Mouse (Mus musculus): ENCODE data around the gene Zfp619. TPM values are rescaled to one million over a fixed set of nuclear protein-coding genes. Genes with fewer than 3 reads are reported as not detected.

Zfp619 gene
- polyA plus RNA-seq (2014; fragmentation: Nextera tagmentation; extraction: Ambion mirVana): 3.4 and 4.7 TPM in 2 replicates

DNA sequence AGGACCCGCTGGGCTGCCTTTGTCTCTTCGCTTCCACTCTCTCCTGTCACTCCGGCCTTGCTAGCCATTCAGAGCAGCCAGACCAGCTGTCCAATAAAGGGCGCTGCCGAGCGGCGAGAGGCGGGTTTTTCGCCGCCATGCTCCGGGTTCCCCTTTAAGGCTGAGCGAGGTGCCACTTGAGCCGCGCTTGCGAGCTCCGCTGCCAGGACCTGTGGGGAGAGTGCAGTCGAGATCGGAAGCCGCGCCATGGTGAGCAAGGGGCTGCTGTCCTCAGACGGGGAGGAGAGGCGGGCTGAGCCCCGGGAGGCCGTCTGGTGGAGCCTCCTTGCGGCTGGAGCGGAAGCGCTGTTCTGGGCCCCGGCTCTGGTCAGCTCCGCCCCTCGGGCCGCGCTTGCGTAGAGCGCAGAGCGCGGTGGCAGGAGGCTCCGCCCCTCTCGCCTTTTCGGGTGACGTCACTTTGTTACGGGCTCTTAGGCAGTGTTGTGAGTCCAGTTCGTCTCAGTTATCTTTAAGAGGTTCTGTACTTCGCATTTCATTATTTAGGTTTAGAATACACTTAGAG lies at the start of gene Zfp619:
Gene Zfp619 (plus strand): TSS at position 151 of the 562 bp plus-strand sequence.
- peak; percentile 99 for ATAC-seq (ENCODE audit: low FRiP score)
- H3K9me3 ChIP-seq (ENCODE audit: control insufficient read depth, low read length): 0 out of 2 replicates have a peak, but pooled peaks cover 10% of the 10 kb centered on the region
- H3K4me3 ChIP-seq (replicated peaks; ENCODE audit: low read length): peak within 1 kb of the TSS; percentile 43
- peak within 1 kb of the TSS; percentile 68 for H3K9ac ChIP-seq
- H3K36me3 ChIP-seq (replicated peaks; ENCODE audit: control insufficient read depth, insufficient read depth): no peaks in the 10 kb centered on the region
- peak; percentile 99 for DNase-seq (ENCODE audit: low spot score)
- no peaks in the 10 kb centered on the region for H3K27me3 ChIP-seq (ENCODE audit: control insufficient read depth, insufficient read depth, low read length)
- peak within 1 kb of the TSS; percentile 60 for H3K4me2 ChIP-seq (replicated peaks)
- under 1% methylated on average over 43 of the region's 43 CpGs for WGBS
- 0 out of 2 replicates have a peak, but pooled peaks cover 3% of the 10 kb centered on the region for H3K4me1 ChIP-seq (replicated peaks; ENCODE audit: control insufficient read depth, insufficient read depth, low read length)
- peak within 1 kb of the TSS; percentile 94 for H3K27ac ChIP-seq

DNA sequence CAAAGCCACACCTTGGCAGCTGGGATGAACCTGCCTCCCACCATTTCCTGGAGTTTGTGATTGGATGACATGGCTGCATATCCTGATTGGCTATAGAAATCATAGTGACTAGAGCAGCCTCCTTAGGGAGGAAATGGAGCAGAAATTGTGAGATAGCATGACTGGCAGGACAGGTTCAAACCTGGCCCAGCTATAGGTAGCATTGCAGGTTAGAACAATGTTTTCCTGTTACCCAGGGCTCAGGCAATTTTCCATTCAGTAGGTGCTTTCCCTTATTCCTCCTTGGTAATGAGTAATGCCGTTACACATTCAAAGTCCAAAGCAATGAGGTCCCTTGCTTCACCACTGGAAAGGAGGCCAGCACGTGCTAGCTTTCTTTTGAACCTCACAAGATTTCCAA lies 38.6 kb upstream of the Zfp619 start:
- Histone ChIP-seq H3K36me3 (replicated peaks; ENCODE audit: control insufficient read depth, insufficient read depth) (peaks cover 51% of the 10 kb centered on the region), H3K27me3 (ENCODE audit: control insufficient read depth, insufficient read depth, low read length) (no peaks in the 10 kb centered on the region), H3K4me3 (replicated peaks; ENCODE audit: low read length) (no peak overlapping the region), H3K4me1 (replicated peaks; ENCODE audit: control insufficient read depth, insufficient read depth, low read length) (no peaks in the 10 kb centered on the region), H3K9me3 (ENCODE audit: control insufficient read depth, low read length) (peaks cover 16% of the 10 kb centered on the region), H3K27ac (no peak overlapping the region), H3K9ac (no peak overlapping the region), H3K4me2 (replicated peaks) (no peak overlapping the region)
- ATAC-seq (ENCODE audit: low FRiP score) (no peak), DNase-seq (ENCODE audit: low spot score) (no peak)
- 88% methylated on average over 2 of the region's 2 CpGs for WGBS

DNA sequence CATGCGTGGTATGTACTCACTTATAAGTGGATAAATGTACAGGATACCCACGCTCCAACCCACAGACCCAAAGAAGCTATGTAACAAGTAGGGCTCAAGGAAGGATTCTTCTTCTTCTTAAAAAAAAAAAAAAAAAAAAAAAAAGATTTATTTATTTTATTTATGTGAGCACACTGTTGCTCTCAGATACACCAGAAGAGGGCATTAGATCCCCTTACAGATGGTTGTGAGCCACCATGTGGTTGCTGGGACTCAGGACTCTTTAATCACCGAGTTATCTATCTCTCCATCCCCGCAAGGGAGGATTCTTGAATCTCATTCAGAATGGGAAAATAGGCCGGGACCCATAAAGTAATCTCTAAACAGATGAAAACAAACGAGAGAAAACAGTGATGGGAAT lies 33.2 kb upstream of the Zfp619 start:
- 56% methylated on average over 6 of the region's 6 CpGs for WGBS
- Histone ChIP-seq H3K9me3 (ENCODE audit: control insufficient read depth, low read length) (no peaks in the 10 kb centered on the region), H3K27me3 (ENCODE audit: control insufficient read depth, insufficient read depth, low read length) (no peaks in the 10 kb centered on the region), H3K4me1 (replicated peaks; ENCODE audit: control insufficient read depth, insufficient read depth, low read length) (no peaks in the 10 kb centered on the region), H3K4me3 (replicated peaks; ENCODE audit: low read length) (no peak overlapping the region), H3K9ac (no peak overlapping the region), H3K27ac (no peak overlapping the region), H3K4me2 (replicated peaks) (no peak overlapping the region), H3K36me3 (replicated peaks; ENCODE audit: control insufficient read depth, insufficient read depth) (0 out of 2 replicates have a peak, but pooled peaks cover 5% of the 10 kb centered on the region)
- ATAC-seq (ENCODE audit: low FRiP score) (no peak), DNase-seq (ENCODE audit: low spot score) (no peak)

DNA sequence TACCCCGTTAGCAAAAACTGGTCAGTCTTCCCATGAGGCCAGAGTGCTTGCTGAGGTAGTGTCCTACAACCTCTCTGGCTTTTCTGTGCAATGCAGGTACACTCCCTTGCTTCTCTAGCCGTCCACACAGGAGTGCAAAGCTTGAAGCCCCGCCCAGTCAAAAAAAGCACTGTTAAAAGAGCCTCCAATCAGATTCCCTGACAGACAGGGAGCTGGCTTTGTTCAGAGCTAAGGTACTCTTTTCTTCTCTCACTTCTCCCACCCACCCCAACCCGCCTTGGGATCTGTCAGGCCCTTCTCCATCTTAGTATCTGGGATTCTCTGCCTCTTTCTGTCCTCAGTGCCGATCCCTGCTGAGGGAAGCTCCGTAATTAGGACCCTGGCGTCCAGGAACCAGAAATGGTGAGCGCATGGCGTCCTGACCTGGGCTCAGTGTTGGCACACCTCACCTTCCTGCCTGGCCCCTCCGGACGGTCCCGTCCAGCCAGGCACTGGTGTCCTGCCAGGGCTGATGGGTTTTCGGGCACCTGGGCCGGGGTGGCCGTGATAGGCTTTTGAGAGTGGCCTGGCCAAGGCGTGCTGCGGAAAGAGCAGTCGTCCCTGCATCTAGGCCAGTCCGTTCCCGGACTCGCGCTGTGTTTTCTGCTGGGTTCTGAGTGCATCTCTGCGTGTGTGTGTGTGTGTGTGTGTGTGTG lies 30.3 kb upstream of the Zfp619 start:
- no peaks in the 10 kb centered on the region for H3K36me3 ChIP-seq (replicated peaks; ENCODE audit: control insufficient read depth, insufficient read depth)
- peak overlapping the region; percentile 69 for H3K27ac ChIP-seq
- peak overlapping the region; percentile 53 for H3K4me2 ChIP-seq (replicated peaks)
- 13% methylated on average over 23 of the region's 23 CpGs for WGBS
- no peaks in the 10 kb centered on the region for H3K27me3 ChIP-seq (ENCODE audit: control insufficient read depth, insufficient read depth, low read length)
- H3K9ac ChIP-seq: peak overlapping the region; percentile 75
- peak; percentile 85 for ATAC-seq (ENCODE audit: low FRiP score)
- H3K4me1 ChIP-seq (replicated peaks; ENCODE audit: control insufficient read depth, insufficient read depth, low read length): no peaks in the 10 kb centered on the region
- H3K9me3 ChIP-seq (ENCODE audit: control insufficient read depth, low read length): no peaks in the 10 kb centered on the region
- peak; percentile 71 for DNase-seq (ENCODE audit: low spot score)
- peak overlapping the region; percentile 45 for H3K4me3 ChIP-seq (replicated peaks; ENCODE audit: low read length)

DNA sequence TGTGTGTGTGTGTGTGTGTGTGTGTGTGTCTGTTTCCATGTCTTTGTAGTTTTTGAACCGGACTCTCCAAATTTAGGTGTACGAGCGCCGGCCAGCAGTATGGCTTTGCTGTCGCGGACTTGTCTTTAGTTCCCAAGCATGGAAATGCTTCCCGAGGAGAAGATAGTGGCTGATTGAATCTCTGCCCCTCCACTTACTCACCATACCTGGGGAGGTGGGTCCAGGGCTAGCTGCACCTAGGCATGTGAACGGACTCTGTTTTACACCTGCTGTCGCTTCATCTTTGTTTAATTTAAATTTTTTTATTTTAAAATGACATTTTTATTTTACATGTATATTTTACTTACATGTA lies 29.7 kb upstream of the Zfp619 start:
- DNase-seq (ENCODE audit: low spot score): peak; percentile 36
- Histone ChIP-seq H3K27ac (peak overlapping the region; percentile 69), H3K4me1 (replicated peaks; ENCODE audit: control insufficient read depth, insufficient read depth, low read length) (no peaks in the 10 kb centered on the region), H3K36me3 (replicated peaks; ENCODE audit: control insufficient read depth, insufficient read depth) (no peaks in the 10 kb centered on the region), H3K9ac (peak overlapping the region; percentile 75), H3K4me2 (replicated peaks) (peak overlapping the region; percentile 53), H3K9me3 (ENCODE audit: control insufficient read depth, low read length) (no peaks in the 10 kb centered on the region), H3K4me3 (replicated peaks; ENCODE audit: low read length) (peak overlapping the region; percentile 45), H3K27me3 (ENCODE audit: control insufficient read depth, insufficient read depth, low read length) (no peaks in the 10 kb centered on the region)
- peak; percentile 28; the same call in 1 of the 2 replicates for ATAC-seq (ENCODE audit: low FRiP score)
- WGBS: 33% methylated on average over 9 of the region's 9 CpGs

DNA sequence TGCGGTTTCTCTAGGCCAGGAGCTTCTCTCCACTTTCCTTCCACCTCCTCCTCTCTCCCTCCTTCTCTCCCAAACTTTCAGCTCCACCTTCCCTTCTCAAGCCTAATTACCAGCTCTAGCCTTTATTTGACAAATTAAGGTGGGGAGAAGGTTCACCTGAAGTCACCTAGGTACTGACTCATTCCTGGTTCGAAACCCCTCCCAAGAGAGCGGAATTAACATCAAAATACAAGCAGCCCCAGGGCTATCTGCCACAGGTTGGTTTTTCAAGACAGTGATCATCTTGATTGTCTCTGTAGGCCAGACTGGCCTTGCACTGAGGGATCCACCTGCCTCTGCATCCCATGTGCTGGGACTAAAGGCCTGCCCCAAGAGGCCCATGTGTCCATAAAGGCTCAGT lies 22.9 kb upstream of the Zfp619 start:
- H3K9ac ChIP-seq: no peak overlapping the region
- no peak overlapping the region for H3K4me3 ChIP-seq (replicated peaks; ENCODE audit: low read length)
- H3K4me2 ChIP-seq (replicated peaks): no peak overlapping the region
- peaks cover 50% of the 10 kb centered on the region for H3K36me3 ChIP-seq (replicated peaks; ENCODE audit: control insufficient read depth, insufficient read depth)
- DNase-seq (ENCODE audit: low spot score): no peak
- no peaks in the 10 kb centered on the region for H3K4me1 ChIP-seq (replicated peaks; ENCODE audit: control insufficient read depth, insufficient read depth, low read length)
- H3K9me3 ChIP-seq (ENCODE audit: control insufficient read depth, low read length): peaks cover 36% of the 10 kb centered on the region
- H3K27me3 ChIP-seq (ENCODE audit: control insufficient read depth, insufficient read depth, low read length): no peaks in the 10 kb centered on the region
- no peak overlapping the region for H3K27ac ChIP-seq
- WGBS: 91% methylated on average over 3 of the region's 3 CpGs
- no peak for ATAC-seq (ENCODE audit: low FRiP score)

DNA sequence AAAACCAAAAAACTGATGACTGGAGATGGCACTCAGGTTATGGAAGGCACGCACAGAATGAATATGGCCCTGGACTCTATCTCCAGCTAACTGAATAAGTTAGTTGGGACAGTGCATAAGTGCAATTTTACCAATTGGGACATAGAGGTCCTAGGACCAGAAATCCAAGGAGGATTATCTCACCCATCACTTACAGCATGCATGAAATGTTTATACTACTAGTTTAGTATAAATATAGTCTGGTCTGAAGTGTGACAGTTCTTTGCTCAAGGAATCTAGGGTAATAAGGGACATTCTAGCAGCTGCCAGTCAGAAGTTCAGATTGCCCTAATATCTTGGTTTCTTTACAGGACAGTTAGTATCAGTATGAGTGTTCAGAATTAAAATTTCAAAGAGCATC lies 13.5 kb upstream of the Zfp619 start:
- ATAC-seq (ENCODE audit: low FRiP score) (no peak), DNase-seq (ENCODE audit: low spot score) (no peak)
- Histone ChIP-seq H3K27me3 (ENCODE audit: control insufficient read depth, insufficient read depth, low read length) (no peaks in the 10 kb centered on the region), H3K9me3 (ENCODE audit: control insufficient read depth, low read length) (peaks cover 12% of the 10 kb centered on the region), H3K4me3 (replicated peaks; ENCODE audit: low read length) (no peak overlapping the region), H3K4me1 (replicated peaks; ENCODE audit: control insufficient read depth, insufficient read depth, low read length) (no peaks in the 10 kb centered on the region), H3K4me2 (replicated peaks) (no peak overlapping the region), H3K36me3 (replicated peaks; ENCODE audit: control insufficient read depth, insufficient read depth) (peaks cover 14% of the 10 kb centered on the region), H3K9ac (no peak overlapping the region), H3K27ac (no peak overlapping the region)
- 89% methylated on average over 1 of the region's 1 CpGs for WGBS

DNA sequence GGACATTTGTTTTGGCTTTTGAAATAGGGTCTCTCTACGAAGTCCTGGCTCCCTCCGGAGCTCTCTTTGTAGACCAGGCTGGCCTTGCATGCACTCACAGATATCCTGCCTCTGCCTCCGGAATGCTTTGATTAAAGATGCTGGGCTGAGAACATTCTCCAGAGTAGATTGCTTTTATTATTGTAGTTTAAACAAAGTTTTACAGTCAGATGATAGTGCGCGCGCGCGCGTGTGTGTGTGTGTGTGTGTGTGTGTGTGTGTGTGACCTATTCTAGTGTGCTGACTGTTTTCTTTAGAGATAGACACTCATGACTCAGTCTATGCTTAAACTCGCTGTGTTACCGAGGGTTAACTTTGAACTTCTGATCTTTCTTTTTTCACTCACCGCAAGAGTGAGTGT lies 796 bp downstream of the Zfp619 start:
- 0 out of 2 replicates have a peak, but pooled peaks cover 10% of the 10 kb centered on the region for H3K9me3 ChIP-seq (ENCODE audit: control insufficient read depth, low read length)
- peak overlapping the region; percentile 60 for H3K4me2 ChIP-seq (replicated peaks)
- H3K9ac ChIP-seq: peak overlapping the region; percentile 68; the same call in 1 of the 2 replicates
- no peaks in the 10 kb centered on the region for H3K36me3 ChIP-seq (replicated peaks; ENCODE audit: control insufficient read depth, insufficient read depth)
- 86% methylated on average over 12 of the region's 12 CpGs for WGBS
- no peaks in the 10 kb centered on the region for H3K27me3 ChIP-seq (ENCODE audit: control insufficient read depth, insufficient read depth, low read length)
- H3K27ac ChIP-seq: no peak overlapping the region
- peak overlapping the region; percentile 43 for H3K4me3 ChIP-seq (replicated peaks; ENCODE audit: low read length)
- H3K4me1 ChIP-seq (replicated peaks; ENCODE audit: control insufficient read depth, insufficient read depth, low read length): 0 out of 2 replicates have a peak, but pooled peaks cover 3% of the 10 kb centered on the region
- peak; percentile 48 for DNase-seq (ENCODE audit: low spot score)
- peak; percentile 35; the same call in 1 of the 2 replicates for ATAC-seq (ENCODE audit: low FRiP score)

DNA sequence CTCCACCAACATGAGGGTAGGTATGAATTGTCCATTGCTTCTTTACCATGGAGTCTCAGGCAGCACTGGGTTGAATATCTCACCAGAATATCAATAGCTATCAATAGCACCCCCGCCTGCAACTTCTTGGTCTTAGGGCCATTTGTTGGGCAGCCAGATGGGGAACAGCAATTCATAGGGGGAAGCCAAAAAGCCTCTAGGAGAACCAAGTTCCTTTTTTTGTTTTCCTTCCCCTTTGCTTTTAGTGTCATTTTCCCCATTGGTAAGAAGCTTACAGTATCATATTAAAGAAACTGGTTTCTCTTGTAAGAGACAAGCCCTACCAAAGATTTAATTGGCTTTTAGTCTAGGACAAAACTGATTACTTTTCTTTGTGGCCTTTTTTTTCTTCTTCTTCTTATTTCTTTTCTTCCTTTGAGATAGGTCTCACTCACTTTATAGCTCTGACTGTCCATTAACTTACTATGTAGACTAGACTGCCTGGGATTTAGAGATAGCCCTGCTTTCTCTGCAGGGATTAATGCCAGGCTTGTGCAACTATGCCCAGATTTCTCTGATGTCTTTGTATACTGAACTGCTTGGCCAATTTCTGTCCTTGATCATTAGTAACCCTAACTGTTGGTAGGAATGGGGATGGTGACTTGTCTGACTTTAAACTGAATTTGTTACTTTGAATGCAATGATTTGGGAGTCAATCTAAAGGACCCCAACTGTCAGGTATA lies 6.3 kb downstream of the Zfp619 start:
- DNase-seq (ENCODE audit: low spot score) (no peak), ATAC-seq (ENCODE audit: low FRiP score) (no peak)
- Histone ChIP-seq H3K9ac (no peak overlapping the region), H3K4me2 (replicated peaks) (no peak overlapping the region), H3K9me3 (ENCODE audit: control insufficient read depth, low read length) (no peaks in the 10 kb centered on the region), H3K4me1 (replicated peaks; ENCODE audit: control insufficient read depth, insufficient read depth, low read length) (no peaks in the 10 kb centered on the region), H3K27ac (no peak overlapping the region), H3K36me3 (replicated peaks; ENCODE audit: control insufficient read depth, insufficient read depth) (no peaks in the 10 kb centered on the region), H3K27me3 (ENCODE audit: control insufficient read depth, insufficient read depth, low read length) (no peaks in the 10 kb centered on the region), H3K4me3 (replicated peaks; ENCODE audit: low read length) (no peak overlapping the region)
- WGBS: 92% methylated on average over 1 of the region's 1 CpGs

All from hindbrain, embryonic 14.5 days (tissue).